Mouse (Mus musculus) ovary, postnatal 10 days (tissue): Measurements from ENCODE around the gene Tnf.
A peak's percentile ranks its signal among the peaks of the same experiment; 100 is the strongest.

Source experiments
- DNase-seq: peaks from one replicate; pipeline ENCODE4 v3.0.0; 2022; ENCODE audit warnings: low spot score

Gene Tnf

GRCm38 (mm10) chr17:35233114-35233980, 31.5 kb upstream of the Tnf start, which contains the start of gene Atp6v1g2:
Gene Atp6v1g2, plus strand, starts transcription at chr17:35233660.
- no peak for DNase-seq

- DNase-seq, result no peak
Measured at GRCm38 (mm10) chr17:35232659-35233058, 30.9 kb upstream of the Tnf start.

- DNase-seq, result peak; percentile 77
Measured at GRCm38 (mm10) chr17:35232043-35232442, 30.2 kb upstream of the Tnf start.

GRCm38 (mm10) chr17:35231022-35231421, 29.2 kb upstream of the Tnf start:
- no peak for DNase-seq

- DNase-seq, result no peak
Measured at GRCm38 (mm10) chr17:35226561-35227046, 24.8 kb upstream of the Tnf start.

GRCm38 (mm10) chr17:35225456-35225855, 23.6 kb upstream of the Tnf start:
- DNase-seq, result no peak

GRCm38 (mm10) chr17:35224641-35225040, 22.8 kb upstream of the Tnf start:
- DNase-seq, result no peak

GRCm38 (mm10) chr17:35222299-35222698, 20.5 kb upstream of the Tnf start:
- no peak for DNase-seq

- no peak for DNase-seq
Measured at GRCm38 (mm10) chr17:35220156-35220952, 18.5 kb upstream of the Tnf start, which contains the start of gene Gm16181. Gene Gm16181, plus strand, starts transcription at chr17:35220834.

GRCm38 (mm10) chr17:35219601-35220041, 17.8 kb upstream of the Tnf start:
- DNase-seq, result no peak

GRCm38 (mm10) chr17:35218516-35219193, 16.8 kb upstream of the Tnf start:
- no peak for DNase-seq

- no peak for DNase-seq
Measured at GRCm38 (mm10) chr17:35213071-35213470, 11.3 kb upstream of the Tnf start.

GRCm38 (mm10) chr17:35210593-35210992, 8.8 kb upstream of the Tnf start:
- DNase-seq, result no peak

- no peak for DNase-seq
Measured at GRCm38 (mm10) chr17:35209785-35210535, 8.2 kb upstream of the Tnf start.

GRCm38 (mm10) chr17:35205380-35205769, 3.6 kb upstream of the Tnf start:
- no peak for DNase-seq

- DNase-seq, result no peak
Measured at GRCm38 (mm10) chr17:35204494-35205379, 2.9 kb upstream of the Tnf start, which contains the start of gene Lta. Gene Lta, minus strand, starts transcription at chr17:35205351.

GRCm38 (mm10) chr17:35202442-35202841, 635 bp upstream of the Tnf start:
- no peak for DNase-seq

GRCm38 (mm10) chr17:35201128-35201527, 679 bp downstream of the Tnf start:
- DNase-seq, result no peak

GRCm38 (mm10) chr17:35200398-35200797, 1.4 kb downstream of the Tnf start:
- DNase-seq, result no peak

- DNase-seq, result no peak
Measured at GRCm38 (mm10) chr17:35198946-35199345, 2.9 kb downstream of the Tnf start.
